Mouse (Mus musculus): ENCODE data around the gene Clcf1.

The Clcf1 gene

DNA sequence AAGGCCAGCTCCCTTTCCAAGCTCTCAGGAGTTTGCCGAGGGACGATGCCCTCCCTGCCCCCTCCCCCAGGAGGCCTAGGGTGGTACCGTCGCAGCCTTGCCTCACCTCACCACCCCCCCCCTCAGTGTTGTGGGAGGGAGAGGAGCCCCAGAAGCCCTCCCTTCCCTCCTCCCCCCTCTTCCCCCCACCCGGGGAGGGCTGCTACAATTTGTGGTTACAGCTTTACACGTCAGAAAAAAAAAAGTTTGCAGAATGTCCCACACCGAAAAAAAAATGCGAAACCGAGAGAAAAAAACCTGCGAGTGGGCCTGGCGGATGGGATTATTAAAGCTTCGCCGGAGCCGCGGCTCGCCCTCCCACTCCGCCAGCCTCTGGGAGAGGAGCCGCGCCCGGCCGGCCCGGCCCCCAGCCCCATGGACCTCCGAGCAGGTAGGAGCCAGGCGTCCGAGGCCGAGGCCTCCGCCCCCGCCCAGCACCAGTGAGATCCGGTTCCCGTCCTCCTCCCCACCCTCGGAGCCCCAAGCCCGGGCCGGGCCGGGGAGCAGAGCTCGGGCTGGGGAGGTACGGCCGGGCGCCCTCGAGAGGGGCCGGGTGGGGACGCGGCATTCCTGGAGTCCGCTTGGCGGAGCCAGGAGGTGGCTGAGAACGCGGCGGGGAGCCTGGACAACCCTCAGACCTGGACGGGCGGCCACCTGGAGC lies at the start of gene Clcf1, which contains the start of gene AC109138.7:
TSS of gene Clcf1 (plus strand) at position 168 of the 700 bp plus-strand sequence.
TSS of gene AC109138.7 (plus strand) at position 287 of the 700 bp plus-strand sequence.
- peak; percentile 54 for DNase-seq (ENCODE audit: low spot score)

DNA sequence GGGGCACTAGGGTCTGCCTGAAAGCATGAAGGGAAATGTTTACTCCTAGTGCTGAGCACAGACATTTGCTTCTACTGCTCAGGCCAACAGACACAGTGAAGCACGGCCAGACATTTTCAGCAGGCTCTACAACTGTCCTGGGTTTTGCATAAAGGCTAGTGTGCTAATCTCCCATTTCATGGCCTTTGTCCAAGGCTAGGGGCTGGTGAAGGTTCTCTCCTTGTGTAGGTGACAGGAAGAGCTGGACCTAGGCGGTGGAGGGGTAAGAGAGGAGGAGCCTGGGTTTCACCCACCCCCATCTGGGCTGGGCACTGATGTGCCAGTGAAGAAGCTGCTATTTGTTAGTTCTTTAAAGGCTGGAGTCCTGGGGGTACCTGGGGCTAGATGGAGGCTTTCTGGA lies 49.3 kb upstream of the Clcf1 start:
- DNase-seq (ENCODE audit: low spot score) = no peak

DNA sequence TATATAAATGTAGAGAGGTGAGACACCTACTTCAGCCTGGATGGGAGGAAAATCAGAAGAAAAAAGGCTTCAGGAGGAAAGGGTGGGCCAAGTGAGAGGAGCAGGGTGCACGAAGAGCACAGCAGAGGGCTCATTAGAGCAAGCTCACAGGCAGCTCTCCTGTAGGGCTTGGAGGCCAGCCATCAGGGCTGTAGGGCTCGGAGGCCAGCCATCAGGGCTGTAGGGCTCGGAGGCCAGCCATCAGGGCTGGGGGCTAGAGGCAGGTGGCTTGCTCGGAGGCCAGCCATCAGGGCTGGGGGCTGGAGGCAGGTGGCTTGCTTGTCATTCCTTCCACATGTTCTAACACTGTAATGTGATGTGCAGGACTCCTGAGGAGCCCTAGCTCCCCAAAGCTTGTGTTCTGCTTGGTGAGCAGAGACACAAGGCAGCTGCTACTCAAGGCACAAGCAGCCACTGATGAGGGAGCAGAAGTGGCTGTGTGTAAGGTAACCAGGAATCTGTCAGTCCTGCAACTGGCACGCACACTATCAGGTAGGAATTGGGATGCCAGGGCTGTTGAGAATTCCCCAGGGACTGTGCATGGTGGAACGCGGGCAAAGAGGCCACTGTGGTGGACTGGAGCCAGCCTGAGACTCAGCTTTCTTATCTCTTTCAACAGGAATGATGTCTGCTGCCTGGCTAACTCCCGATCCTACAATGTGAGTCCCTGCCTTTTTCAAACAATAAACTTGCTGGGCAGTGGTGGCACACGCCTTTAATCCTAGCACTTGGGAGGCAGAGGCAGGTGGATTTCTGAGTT lies 47.2 kb upstream of the Clcf1 start:
- DNase-seq (ENCODE audit: low spot score) = peak; percentile 51

DNA sequence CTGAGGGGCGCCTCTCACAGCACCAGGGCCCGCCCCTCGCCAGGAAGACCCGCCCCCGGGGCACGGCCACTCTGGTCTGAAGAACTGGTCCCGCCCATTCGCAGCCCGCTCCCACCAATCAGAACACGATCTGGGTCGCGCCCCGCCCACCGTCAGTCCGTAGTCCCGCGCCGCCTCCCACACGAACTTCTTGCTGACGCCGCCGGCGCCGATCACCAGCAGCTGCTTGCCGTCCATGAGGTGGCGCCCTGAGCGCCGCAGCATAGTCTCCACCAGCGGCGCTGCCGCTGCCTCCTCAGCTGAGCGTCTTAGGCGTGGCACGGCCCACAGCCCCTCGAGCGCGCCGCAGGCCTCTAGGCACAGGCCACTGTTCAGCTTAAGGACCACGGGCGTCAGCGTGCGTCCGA lies 44.7 kb upstream of the Clcf1 start:
- DNase-seq (ENCODE audit: low spot score) = peak; percentile 96

DNA sequence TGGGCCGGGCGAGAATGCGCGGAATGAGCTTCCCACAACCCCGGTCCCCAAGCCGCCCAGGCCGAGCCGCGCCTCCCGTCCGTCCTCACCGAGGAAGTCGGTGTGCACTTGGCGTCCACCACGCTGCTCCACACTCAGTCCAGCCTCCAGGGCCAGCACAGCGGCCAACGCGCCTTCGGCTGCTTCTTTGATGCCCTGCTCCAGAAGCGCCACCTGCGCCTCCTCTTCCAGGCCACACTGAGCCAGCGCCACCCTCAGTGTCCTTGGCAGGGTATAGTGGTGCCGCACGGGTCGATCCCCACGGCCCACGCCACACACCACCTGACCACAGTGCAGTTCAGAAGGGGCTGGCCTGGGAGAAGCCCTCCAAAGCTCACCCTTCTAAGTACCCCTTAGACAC lies 44.2 kb upstream of the Clcf1 start:
- DNase-seq (ENCODE audit: low spot score) = no peak

DNA sequence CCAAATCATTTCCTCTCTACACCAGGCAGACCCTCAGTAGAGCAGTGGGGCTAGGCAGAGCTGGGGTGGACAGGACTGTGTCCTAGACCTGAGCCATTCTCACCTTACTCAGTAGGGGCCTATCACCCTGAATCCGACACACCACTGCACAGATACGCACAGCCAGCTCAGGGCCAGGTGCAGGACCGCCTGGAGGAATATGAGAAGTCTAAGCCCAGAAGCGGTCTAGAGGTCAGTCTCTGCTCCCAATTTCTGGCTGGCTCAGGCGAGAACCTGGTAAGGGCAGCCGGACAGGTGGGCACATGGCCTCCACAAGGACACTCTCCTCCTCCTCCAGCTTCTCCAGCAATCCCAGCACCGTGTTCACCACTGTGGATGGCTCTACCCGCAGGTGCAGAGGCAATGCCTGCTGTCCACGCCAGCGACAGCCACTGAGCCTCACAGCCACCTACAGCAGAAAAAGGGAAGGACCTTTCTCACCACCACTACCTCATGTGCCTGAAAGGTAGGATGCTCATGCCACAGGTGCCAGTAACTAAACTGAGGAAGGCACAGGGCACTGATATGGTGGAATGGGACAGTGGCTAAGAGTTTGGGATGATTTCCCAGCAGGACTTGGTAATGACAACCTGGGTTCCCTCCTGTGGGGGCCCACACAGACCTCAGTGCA lies 43.2 kb upstream of the Clcf1 start:
- no peak for DNase-seq (ENCODE audit: low spot score)

DNA sequence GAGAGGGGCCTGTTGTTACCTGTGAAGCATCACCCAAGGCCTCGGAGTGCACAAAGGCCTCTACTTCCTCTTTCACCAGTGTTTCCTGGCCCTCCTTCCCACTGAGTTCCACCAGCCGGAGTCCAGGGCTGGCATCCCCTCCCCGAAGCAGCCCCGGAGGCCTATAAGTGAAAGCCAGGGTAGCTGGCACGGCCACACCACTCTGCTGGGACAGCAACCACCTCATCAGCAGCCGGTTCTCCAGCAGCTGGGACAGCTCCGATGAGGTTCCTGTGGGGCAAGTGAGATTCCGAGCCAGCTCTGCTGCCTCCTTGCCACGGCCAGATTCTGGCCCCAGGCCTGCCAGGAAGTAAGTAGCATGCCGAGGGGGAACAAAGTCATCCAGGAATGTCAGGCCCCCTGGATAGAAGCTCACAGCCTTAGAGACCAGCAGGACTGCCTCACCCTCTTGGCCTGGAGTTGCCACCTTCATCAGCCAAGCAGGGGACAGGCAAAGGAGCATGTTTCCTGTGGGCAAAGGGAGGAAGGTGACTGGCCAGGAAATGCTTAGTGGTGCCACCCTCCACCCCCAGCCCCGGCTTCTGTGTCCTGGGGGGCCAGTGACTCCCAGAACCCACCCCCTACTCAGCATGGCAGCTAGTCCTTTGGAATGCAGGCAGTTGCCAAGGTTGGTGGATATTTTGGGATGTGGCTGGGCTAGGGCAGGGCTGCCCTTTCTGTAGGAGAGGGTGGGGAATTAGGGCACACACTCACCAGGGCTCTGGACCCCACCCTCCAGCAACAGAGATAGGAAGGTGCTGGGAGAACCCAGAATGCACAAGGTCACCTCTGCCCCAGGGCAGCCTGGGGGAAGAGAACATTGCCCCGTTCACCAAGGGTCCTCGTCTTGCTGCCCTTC lies 42.4 kb upstream of the Clcf1 start:
- DNase-seq (ENCODE audit: low spot score) = no peak

DNA sequence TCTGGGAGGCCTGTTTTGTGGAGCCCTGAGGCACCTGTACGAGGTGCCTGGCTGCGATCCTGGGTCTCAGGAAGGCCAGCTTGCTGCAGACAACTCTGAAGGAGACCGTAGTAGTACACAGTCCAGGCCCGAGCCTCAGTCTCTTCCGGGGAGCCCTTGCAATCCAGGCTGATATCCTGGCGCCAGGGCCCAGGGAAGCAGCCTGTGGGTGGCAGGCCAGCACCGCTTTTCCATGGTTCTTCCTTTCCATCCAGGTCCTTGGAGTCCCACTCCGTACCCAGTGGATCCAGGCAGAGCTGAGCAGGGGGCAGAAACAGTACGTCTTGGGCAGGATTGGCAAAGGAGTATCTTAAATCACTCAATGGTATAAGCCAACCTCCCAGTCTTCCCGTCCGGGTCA lies 41.1 kb upstream of the Clcf1 start:
- DNase-seq (ENCODE audit: low spot score) = no peak

DNA sequence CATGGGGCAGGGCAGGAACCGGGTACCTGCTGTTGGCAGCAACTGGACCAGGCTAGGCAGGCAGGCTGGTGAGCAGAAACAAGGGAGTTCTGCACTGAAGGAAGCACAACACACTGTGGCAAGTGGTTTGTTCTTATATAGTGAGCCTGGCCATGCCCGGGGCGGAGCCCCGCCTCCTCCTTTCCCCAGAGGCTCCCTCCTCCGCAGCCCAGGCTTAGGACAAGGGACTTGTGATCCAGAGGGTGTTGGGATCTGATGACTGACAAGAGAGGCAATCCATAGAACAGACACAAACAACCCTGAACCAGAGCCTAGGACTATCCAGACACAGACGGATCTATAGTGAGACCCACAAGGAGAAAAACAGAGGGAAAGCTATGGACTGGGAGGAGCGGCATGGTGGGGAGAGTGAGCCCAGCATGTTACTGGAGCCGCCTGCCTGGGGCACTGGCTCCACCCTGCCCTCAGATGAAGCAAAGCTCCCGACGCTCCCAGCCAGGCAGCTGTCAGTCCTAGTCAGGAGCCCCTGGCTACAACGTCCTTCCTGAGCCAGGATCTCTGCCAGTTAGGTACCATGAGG lies 38.6 kb upstream of the Clcf1 start, which contains the start of gene Carns1:
TSS of gene Carns1 (minus strand) at position 112 of the 580 bp plus-strand sequence.
- DNase-seq (ENCODE audit: low spot score) = peak; percentile 59

DNA sequence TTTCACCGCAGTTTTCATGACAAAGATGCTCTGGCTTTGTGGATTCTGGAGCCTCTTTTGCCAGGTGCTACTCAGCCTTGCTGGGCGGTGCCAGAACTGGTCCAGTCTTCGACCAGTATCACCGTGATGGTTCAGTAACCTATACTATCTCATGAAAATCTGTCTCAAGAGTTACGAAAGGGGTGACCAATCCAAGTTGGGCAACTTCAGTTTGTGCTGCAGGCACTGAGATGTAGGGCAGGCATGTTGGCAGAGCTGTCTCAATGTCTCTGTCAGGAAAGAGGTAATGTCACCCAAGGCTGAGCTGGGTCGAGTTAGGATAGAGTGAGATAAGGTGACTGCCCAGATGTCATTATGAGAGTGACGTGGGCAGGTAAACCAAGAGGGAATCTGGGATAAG lies 33.6 kb upstream of the Clcf1 start:
- DNase-seq (ENCODE audit: low spot score) = no peak

DNA sequence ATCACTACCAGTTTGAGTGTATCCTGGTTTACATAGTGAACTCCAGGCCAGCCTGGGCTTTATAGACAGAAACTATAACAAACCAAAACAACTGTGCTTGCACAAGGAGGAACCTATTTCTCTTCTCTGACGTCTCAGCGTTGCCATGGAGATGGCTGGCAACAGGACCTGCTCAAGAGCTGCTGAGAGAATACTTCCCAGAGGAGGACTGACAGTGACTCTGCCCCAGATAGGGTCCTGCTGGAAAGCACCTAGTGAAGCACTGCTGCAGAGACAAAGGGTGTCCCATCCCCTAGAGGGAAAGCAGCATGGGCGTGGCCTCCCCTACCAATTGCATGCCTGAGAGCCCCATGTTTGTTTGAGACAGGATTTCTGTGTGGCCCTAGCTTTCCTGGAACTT lies 32.1 kb upstream of the Clcf1 start:
- DNase-seq (ENCODE audit: low spot score) = peak; percentile 58

DNA sequence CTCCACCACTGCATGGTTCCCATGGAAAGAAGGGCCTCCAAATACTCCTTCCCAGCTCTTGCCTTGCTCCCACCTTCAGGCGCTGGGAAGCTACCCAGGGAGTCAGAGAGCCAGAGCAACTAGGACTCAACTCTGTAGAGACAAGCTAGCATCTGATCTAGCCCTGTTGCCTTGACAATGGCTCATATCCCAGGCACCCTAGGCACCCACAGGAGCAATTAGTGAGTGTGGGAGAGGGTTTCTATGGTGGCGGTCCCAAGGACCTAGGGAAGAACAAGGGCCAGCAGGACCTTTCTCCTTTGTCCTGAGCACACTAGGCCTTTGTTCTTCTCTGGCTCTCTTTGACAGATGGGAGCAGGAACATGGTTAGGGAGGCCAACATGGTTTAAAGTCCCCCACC lies 30.3 kb upstream of the Clcf1 start:
- no peak for DNase-seq (ENCODE audit: low spot score)

DNA sequence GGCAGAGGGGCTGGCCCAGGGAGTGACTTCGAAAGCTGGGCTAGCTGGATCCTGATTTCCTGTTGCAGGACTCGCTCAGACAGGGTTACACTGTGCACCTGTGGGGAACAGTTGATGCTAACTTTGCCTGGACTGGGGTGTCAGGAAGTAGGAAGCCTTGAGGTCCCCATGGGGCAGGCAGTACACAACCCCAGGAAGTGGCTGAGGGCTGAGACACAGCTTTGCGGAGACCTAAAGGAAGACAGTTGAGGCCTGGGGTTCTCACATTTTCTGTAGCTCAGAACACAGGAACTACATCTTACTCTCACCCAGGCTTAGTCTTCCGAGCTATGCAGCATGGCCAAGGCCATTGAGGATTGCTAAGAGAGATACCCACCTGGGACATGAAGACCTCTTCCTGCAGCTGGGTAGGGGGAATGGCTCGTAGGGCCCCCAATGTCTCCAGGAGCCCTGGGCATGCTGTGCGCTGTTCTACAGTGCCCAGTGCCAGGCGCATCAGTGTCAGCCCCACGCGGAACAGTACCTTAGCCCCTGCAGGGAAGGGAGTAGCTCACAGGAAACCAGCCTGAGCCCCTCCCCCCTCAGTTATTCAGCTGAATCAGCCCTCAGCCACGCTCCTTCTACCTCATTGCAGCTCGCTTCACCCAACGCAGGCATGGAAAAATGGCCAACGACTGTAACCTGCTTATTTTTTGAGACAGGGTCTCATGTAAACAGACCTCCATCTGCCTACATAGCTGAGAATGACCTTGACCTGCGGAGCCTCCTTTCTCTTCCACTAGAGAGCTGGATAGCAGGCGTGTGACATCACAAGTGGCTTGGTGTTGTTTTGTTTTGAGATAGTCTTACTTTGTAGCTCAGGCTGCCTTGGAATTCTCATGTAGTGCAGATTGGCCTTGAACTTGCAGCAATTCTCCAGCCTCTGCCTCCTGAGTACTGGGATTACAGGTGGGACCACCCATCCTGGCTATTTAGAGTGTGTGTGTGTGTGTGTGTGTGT lies 28.8 kb upstream of the Clcf1 start:
- no peak for DNase-seq (ENCODE audit: low spot score)

DNA sequence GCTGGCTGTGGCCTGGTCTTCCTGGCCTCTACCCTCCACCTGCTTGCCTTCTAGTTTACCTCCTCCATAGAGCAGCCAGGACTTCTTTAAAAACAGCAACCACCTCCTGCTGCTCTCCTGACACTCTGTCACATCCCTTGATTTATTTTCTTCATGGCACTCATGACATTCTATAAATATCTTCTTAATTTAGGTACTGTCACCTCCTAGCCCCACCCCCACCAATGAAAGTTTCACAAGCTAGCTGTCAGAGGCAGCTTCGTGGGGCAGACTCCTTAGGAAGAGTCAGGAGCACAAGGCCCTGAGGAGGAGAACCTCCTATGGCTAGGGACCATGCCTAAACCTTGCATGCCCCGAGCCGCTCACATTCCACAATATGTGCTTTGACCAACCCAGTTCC lies 26.7 kb upstream of the Clcf1 start:
- DNase-seq (ENCODE audit: low spot score) = no peak

DNA sequence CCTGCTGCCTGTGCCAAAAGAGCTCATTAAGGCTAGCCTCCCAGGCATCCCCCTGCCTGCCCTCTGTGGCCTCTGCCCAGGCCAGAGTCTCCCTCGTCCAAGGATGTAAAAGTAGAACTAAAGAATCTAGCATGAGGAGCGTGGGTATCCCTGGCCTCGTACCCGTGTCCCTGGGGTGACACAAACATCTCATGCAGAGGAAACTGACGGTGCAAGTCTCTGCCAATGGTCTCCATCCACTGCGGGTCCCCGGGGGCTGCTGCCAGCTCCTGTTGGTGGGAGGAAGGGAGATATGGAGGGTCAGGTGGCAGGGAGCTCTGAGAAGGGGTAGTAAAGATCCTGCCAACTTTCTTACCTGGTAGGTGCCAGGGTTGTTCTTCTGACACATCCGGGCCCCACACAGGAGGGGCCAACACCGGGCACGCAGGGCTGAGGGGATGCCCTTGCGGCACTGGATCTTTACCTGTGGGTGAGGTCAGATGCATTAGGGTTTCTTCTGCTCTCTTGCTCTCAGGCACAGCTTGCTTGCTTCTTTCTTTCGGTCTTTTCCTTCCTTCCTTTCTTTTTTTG lies 24.9 kb upstream of the Clcf1 start:
- DNase-seq (ENCODE audit: low spot score) = no peak

DNA sequence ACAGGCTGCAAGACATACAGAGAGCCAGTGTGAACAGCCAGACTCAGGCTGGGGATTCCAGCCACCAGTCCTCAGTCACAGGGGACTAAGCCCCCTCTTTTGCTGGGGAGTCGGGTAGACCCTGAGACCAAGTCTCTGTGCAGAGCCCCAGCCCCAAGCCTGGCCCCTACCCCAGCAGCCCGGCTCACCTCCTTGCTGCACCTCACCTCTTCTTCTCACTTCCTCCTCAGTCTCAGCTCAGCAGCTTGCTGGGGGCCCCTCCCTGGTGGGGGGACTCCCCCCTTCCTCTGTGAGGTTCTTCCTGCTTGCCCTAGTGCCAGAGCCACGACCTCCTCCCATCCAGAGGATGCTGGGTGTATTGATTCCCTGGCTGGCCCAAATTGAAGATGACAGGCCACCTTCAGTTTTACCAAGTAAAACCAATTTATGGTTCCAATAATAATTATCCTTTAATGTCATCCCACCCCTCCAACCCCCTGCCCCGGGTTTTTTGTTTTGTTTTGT lies 23.2 kb upstream of the Clcf1 start, which contains the start of gene Tbc1d10c:
TSS of gene Tbc1d10c (minus strand) at position 454 of the 504 bp plus-strand sequence.
- DNase-seq (ENCODE audit: low spot score) = no peak

DNA sequence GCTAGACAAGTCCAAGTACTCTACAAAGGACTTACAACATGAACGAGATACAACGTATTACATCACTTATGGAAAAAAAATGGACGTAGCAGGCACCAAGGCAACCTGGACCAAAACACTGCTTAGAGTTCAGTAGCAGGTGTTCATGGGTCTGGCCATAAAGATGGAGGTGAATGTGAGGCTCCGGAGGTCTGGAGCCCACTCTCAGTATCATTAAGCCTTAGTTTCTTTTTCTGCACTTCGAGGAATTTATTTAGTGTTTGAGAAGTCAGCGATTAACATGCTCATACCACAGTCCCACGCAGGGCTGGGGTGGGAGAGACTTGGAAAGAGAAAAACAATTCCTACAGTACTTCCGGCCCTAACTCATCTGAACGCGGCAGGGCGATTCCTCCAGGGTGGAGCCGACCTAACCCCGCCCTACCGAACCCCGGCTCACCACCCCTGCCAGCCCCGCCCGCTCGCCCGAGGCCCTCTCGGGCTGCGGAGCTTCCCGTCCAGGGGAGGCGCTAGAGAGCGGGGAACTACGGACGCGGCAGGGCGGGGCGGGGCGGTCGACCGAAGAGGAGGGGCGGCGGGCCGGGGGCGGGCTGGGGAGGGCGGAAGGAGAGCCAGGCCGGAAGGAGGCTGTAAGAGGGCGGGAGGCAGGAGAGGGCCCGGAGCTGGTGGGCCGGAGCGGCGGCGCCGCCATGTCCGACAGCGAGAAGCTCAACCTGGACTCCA lies 22.3 kb upstream of the Clcf1 start, which contains the start of gene Ppp1ca:
TSS of gene Ppp1ca (plus strand) at position 538 of the 723 bp plus-strand sequence.
- DNase-seq (ENCODE audit: low spot score) = peak; percentile 94

DNA sequence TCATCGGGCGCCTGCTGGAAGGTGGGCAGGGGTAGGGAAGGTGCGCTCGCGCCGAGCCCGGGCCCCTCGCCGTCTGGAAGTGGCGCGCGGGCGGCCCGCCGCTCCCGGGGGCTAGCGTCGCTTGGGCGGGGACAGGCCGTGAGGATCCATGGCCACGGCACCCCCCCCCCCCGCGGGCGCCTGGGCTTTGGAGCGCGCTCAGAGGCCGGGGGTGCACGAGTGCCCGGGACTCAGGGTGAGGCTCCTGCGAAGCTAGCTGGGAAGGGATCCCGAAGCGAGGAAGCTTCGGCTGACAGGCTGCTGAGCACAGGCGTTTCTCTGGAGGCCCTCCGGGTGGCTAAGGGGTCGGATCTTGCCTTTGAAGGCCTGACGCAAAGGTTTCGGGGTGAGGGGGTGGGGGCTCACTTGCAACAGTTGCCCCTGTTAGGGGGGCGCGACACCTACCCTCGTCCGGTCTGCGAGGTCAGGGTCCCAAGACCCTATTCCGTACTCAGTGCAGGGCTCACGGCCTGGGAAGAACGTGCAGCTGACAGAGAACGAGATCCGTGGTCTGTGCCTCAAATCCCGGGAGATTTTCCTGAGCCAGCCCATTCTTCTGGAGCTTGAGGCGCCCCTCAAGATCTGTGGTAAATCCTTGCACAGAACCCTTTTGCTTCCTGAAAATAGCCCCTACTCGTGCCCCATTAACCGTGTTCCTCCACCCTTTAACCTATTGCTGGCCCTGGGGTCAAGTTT lies 21.6 kb upstream of the Clcf1 start:
- DNase-seq (ENCODE audit: low spot score) = peak; percentile 57
